Mouse (Mus musculus): ENCODE measurements at regions not wholly inside any gene's neighbourhood (a gene's known extent, or its start where the extent isn't known, plus 50 kb on each side); places are given as distances from the start of the nearest gene placed in this dataset.

DNA sequence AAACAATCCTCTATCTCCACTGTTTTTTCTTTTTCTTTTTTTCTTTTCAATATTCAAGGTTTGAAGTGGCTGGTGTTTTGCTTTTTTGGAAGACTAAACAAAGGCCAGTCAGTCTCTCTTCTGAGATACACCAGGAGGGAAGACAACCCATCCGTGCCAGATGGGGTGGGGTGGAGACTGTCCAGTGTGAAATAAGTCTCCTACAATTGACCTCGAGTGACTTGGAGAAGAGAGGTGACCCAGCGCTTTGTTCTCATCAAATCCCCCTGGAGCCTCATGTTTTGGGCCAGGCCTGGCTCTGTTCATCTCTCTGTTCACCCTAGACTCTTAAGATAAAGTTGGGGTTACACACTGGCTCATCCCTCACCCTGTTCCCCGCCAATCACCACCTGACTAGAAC lies 169.2 kb upstream of the Tbca start:
- H3K27me3 ChIP-seq (ENCODE audit: insufficient read depth, poor library complexity, severe bottlenecking) = peaks cover 24% of the 10 kb centered on the region; the same call in 1 of the 2 replicates
- no peaks in the 10 kb centered on the region for H3K36me3 ChIP-seq
- WGBS = 59% methylated on average over 4 of the region's 4 CpGs
- H3K27ac ChIP-seq = no peak overlapping the region
- peaks cover 4% of the 10 kb centered on the region; the same call in 1 of the 2 replicates for H3K4me1 ChIP-seq (replicated peaks)
- DNase-seq (ENCODE audit: low spot score) = no peak
- H3K9me3 ChIP-seq = no peaks in the 10 kb centered on the region
- no peak overlapping the region for H3K4me3 ChIP-seq

DNA sequence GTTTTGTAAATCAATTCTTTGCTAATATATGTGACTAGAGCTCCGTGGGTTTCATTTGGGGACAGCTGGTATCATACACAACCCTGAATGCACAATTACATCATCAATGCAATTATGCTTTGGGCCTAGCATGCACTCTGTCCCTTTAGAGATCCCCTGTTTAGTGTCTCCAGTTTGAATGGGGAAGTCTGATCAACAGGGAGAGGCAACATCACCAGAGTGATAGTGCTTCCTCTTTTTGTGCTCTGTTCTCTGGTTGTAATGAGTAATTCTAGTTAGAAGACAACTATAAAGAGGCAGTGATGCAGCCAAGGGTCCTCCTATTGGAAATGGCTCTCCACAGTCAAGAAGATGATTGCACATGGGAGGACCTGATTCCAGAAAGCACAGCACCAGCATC lies 158.7 kb upstream of the Tbca start:
- H3K27ac ChIP-seq = no peak overlapping the region
- no peaks in the 10 kb centered on the region for H3K36me3 ChIP-seq
- no peaks in the 10 kb centered on the region for H3K9me3 ChIP-seq
- DNase-seq (ENCODE audit: low spot score) = no peak
- H3K4me1 ChIP-seq (replicated peaks) = no peaks in the 10 kb centered on the region
- H3K27me3 ChIP-seq (ENCODE audit: insufficient read depth, poor library complexity, severe bottlenecking) = peaks cover 15% of the 10 kb centered on the region
- no peak overlapping the region for H3K4me3 ChIP-seq
- 80% methylated on average over 1 of the region's 1 CpGs for WGBS

DNA sequence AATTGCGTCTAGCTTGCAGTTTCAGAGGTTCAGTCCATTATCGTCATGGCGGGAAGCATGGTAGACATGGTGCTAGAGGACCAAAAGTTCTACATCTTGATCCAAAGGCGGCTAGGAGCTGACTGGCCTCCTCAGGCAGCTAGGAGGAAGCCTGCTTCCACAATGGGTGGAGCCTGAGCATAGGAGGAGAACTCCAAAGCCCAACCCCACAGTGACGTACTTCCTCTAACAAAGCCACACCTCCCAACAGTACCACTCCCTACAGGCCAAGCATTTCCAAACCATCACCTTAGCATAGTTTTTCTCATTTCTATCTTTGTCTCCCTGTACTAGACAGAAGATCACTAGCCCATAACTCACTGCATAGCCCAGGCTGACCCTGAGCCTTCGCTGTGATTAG lies 158.0 kb upstream of the Tbca start:
- WGBS = 91% methylated on average over 6 of the region's 6 CpGs
- Histone ChIP-seq H3K9me3 (no peaks in the 10 kb centered on the region), H3K27ac (no peak overlapping the region), H3K4me1 (replicated peaks) (no peaks in the 10 kb centered on the region), H3K36me3 (no peaks in the 10 kb centered on the region), H3K27me3 (ENCODE audit: insufficient read depth, poor library complexity, severe bottlenecking) (peaks cover 15% of the 10 kb centered on the region), H3K4me3 (no peak overlapping the region)
- DNase-seq (ENCODE audit: low spot score) = no peak

DNA sequence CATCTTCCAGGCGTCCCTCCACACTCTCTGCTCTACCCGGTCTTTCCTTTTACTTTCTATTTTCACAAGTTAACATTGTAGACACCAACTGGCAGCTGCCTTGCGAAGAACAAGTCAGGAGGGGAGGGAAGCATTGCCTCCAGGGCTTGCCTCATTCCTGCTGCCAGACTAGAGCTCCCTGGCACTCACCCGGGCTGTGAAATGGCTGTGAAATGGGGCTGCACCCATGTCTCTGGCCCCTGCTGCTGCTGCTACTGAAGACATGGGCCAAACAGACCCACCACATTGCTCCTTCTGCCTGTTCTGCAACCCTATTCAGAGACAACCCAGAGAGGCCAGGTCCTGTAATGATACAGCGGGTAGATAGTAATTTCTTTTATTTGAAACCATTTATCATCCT lies 156.0 kb upstream of the Tbca start:
- Histone ChIP-seq H3K27ac (no peak overlapping the region), H3K9me3 (no peaks in the 10 kb centered on the region), H3K36me3 (no peaks in the 10 kb centered on the region), H3K4me1 (replicated peaks) (no peaks in the 10 kb centered on the region), H3K27me3 (ENCODE audit: insufficient read depth, poor library complexity, severe bottlenecking) (peaks cover 25% of the 10 kb centered on the region), H3K4me3 (no peak overlapping the region)
- WGBS = 63% methylated on average over 5 of the region's 5 CpGs
- no peak for DNase-seq (ENCODE audit: low spot score)

DNA sequence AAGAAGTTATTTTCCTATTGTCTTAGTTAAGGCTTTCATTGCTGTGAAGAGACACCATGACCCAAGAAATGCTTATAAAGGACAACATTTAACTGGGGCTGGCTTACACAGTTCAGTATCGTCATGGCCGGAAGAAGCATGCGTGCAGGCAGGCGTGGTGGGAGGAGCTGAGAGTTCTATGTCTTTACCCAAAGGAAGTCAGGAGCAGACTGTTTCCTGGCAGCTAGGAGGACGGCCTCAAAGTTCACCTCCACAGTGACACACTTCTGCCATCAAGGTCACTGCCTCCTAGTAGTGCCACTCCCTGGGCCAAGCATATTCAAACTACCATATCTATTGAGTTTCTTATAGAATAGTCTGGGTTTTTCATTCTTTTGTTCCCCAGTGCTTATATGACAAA lies 148.4 kb upstream of the Tbca start:
- Histone ChIP-seq H3K27ac (no peak overlapping the region), H3K27me3 (ENCODE audit: insufficient read depth, poor library complexity, severe bottlenecking) (peaks cover 42% of the 10 kb centered on the region), H3K4me3 (no peak overlapping the region), H3K4me1 (replicated peaks) (peaks cover 7% of the 10 kb centered on the region; the same call in 1 of the 2 replicates), H3K36me3 (no peaks in the 10 kb centered on the region), H3K9me3 (no peaks in the 10 kb centered on the region)
- no peak for DNase-seq (ENCODE audit: low spot score)
- 84% methylated on average over 5 of the region's 5 CpGs for WGBS

DNA sequence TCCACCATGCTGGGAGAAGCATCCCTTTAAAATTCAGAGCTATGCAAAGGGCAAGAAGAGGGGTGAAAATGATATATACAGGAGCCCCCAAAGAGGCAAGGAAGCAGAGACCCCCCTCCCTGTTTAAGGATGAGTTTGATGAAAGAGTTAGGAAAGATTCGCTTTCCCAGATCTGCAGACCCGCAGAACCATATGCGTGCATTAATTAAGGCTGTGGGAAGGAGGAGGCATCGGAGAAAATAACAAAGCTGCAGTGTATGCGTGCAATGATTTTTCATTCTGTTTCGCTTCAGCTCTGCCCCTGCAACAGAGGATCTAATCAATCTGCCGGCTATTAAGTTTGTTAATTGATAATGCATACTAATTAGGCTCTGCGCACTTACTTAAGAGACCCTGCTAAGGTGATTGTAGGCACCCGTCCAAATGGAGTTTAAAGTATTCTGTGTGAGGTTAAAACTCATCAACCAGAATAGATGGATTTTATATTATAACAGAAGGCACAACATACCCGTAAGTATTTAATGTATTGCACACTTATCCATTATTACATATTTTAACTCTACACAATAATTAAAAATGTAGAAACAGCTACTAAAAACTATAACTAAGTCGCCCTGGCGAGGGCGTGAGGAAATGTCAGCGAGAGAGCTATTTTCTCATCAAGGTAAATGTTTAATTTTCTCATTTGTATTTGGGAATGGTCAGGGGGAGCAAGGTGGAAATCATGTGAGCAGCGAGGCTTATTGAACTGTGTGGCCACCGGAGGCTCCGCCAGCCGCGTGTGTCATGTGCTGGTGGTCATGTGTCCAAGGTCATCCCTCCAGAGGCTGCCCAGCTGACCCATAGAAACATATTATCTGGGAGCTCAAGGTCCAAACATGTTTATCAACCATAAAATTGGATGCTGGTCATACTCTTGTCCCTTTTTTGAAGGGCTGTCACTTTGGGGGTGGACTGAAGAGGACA lies 143.2 kb upstream of the Tbca start:
- DNase-seq (ENCODE audit: low spot score) = no peak
- H3K4me3 ChIP-seq = no peak overlapping the region
- 72% methylated on average over 19 of the region's 19 CpGs for WGBS
- H3K27me3 ChIP-seq (ENCODE audit: insufficient read depth, poor library complexity, severe bottlenecking) = peaks cover 63% of the 10 kb centered on the region
- H3K27ac ChIP-seq = no peak overlapping the region
- no peaks in the 10 kb centered on the region for H3K36me3 ChIP-seq
- peaks cover 18% of the 10 kb centered on the region for H3K4me1 ChIP-seq (replicated peaks)
- H3K9me3 ChIP-seq = no peaks in the 10 kb centered on the region

DNA sequence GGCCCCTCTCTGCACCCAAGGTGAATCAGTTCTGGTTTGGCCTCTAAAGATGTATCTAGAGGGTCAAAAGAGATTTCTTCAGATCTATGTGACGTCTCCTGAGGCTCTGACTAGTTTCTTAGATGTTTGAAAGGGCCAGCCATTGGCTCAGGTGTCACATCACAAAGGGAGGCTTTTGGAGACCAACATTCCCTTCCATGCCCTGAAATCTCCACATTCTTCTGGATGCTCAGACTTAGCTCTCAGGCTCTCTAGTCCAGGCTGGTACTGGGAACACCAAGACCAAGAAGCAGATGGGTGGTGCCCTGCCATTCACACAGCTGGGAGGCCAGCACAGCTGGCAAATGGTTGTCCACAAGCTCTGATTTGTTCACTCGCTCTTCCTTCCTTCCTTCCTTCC lies 142.4 kb upstream of the Tbca start:
- WGBS = 78% methylated on average over 2 of the region's 2 CpGs
- no peak overlapping the region for H3K4me3 ChIP-seq
- H3K9me3 ChIP-seq = no peaks in the 10 kb centered on the region
- peaks cover 20% of the 10 kb centered on the region for H3K4me1 ChIP-seq (replicated peaks)
- H3K36me3 ChIP-seq = no peaks in the 10 kb centered on the region
- H3K27ac ChIP-seq = no peak overlapping the region
- H3K27me3 ChIP-seq (ENCODE audit: insufficient read depth, poor library complexity, severe bottlenecking) = peaks cover 64% of the 10 kb centered on the region
- DNase-seq (ENCODE audit: low spot score) = no peak

DNA sequence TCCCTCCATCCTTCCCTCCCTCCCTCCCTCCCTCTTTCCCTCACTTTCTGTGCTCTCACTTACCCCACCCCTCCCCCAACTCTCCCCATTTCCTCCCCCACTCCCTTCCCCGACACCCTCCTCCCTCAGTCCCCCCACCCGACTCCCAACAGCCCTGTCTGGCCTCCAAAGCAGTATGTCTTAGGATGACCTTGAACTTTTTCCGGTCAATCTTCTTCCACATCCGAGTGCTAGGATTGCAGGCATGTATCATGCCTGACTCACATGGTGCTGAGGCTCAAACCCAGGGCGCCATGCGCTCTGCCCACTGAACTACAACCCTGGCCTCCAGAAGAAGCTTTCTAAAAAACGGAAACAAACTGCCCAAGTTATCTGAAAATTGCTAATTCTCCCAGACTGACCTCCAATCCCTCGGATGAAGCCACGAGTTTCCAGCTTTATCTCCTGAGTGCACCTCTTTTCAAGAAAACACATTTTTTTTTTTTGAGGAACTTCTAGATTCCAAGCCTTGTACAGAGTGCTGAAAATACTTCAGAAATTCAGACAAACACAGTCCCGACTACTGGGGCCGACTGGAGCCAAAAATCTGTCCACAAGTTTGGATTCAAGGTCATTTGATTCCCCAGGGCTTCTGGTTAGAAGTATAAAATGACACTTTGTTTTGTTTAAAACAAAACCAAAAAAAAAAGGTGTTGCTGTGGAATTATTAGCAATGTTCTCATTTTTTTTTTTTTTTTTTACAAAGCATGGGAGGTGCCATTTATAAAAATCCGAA lies 141.7 kb upstream of the Tbca start:
- Histone ChIP-seq H3K9me3 (no peaks in the 10 kb centered on the region), H3K27ac (no peak overlapping the region), H3K36me3 (no peaks in the 10 kb centered on the region), H3K4me1 (replicated peaks) (peaks cover 22% of the 10 kb centered on the region), H3K4me3 (no peak overlapping the region), H3K27me3 (ENCODE audit: insufficient read depth, poor library complexity, severe bottlenecking) (peaks cover 65% of the 10 kb centered on the region)
- WGBS = 71% methylated on average over 12 of the region's 12 CpGs
- DNase-seq (ENCODE audit: low spot score) = no peak

DNA sequence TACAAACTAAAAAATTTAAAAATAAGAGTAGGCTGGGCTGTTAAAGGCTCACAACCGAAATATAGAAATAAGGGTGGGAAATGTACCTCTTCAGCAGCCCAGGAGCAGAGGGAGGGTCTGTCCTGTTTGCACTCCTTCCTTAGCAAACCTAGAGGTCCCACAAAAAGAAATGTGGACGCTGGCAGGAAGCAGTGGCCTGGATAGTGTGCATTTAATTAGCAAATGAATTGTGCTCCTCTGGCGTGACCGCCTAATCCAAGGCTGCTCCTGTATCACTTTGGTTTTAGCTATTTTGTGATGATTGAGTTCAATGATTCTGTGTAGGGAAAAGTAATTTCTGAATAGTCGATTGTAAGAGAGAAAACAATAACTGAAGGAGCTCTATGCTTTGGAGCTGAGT lies 141.1 kb upstream of the Tbca start:
- no peak for DNase-seq (ENCODE audit: low spot score)
- Histone ChIP-seq H3K36me3 (no peaks in the 10 kb centered on the region), H3K27ac (no peak overlapping the region), H3K27me3 (ENCODE audit: insufficient read depth, poor library complexity, severe bottlenecking) (peaks cover 59% of the 10 kb centered on the region), H3K4me1 (replicated peaks) (peaks cover 22% of the 10 kb centered on the region), H3K4me3 (no peak overlapping the region), H3K9me3 (no peaks in the 10 kb centered on the region)
- WGBS = 39% methylated on average over 5 of the region's 5 CpGs

DNA sequence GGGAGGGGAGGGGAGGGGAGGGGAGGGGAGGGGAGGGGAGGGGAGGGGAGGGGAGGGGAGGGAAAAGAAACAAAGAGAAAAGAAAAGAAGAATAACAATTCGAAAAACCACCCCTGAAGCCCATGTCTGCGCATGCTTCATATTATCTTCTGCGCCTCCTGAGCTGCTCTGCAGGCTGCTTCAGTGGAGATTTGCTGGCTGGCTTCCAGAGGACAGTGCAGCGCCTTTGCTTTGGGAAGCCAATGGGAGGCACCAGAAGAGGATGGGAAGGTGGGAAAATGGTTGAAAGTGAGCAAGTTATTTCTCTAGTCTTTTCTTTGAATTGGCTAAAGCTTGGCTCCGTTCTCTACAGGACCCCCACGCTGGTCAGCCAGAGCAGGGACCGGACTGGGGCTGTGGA lies 137.8 kb upstream of the Tbca start:
- H3K27me3 ChIP-seq (ENCODE audit: insufficient read depth, poor library complexity, severe bottlenecking) = peaks cover 31% of the 10 kb centered on the region
- 75% methylated on average over 7 of the region's 7 CpGs for WGBS
- no peak for DNase-seq (ENCODE audit: low spot score)

DNA sequence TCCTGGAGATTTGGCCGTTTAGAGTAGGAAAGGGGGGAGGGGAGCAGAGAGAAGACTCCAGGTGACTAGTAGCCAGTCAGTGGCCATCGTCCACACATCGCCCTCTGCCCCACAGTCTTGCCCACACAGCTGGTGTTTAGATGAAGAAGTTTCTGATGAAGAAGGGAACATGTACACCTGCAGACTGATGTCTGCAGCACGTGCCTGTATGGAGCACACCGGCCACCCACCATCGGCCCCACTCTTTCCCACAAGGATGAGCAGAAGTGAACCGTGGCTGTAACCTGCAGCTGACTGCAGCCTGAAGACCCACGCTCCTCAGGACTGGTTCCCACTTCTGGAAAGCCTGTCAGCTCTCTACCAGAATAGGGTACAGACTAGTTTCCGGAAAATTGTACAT lies 121.1 kb upstream of the Tbca start:
- no peak overlapping the region for H3K27ac ChIP-seq
- WGBS = 85% methylated on average over 9 of the region's 9 CpGs
- H3K4me3 ChIP-seq = no peak overlapping the region
- H3K9me3 ChIP-seq = no peaks in the 10 kb centered on the region
- peaks cover 77% of the 10 kb centered on the region for H3K27me3 ChIP-seq (ENCODE audit: insufficient read depth, poor library complexity, severe bottlenecking)
- H3K4me1 ChIP-seq (replicated peaks) = peaks cover 4% of the 10 kb centered on the region; the same call in 1 of the 2 replicates
- no peak for DNase-seq (ENCODE audit: low spot score)
- H3K36me3 ChIP-seq = no peaks in the 10 kb centered on the region

More for the DNA sequence above, 137.8 kb upstream of the Tbca start:
- no peak overlapping the region for H3K27ac ChIP-seq
- H3K4me1 ChIP-seq (replicated peaks) = peaks cover 26% of the 10 kb centered on the region
- no peaks in the 10 kb centered on the region for H3K36me3 ChIP-seq
- H3K9me3 ChIP-seq = no peaks in the 10 kb centered on the region
- no peak overlapping the region for H3K4me3 ChIP-seq

DNA sequence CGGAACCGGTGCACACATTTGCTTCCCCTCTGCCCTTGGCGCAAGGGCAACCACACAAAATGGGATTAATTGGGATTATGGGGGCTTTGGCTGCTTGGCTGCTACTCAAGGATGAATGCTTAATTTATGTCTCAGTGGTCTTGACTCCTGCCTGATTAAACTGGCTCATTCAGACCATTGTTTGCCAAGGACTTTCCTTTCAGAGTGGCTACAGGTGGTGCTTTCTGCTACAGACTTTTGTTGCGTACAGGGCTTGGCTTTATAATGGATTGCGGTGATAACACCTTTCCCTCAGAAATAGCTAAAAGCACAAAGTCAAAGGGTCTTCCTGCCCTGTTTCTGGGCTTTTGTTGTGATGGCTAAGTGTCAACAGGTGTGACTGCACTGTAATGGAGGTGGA lies 120.4 kb upstream of the Tbca start:
- Histone ChIP-seq H3K4me3 (no peak overlapping the region), H3K4me1 (replicated peaks) (peaks cover 4% of the 10 kb centered on the region; the same call in 1 of the 2 replicates), H3K27ac (no peak overlapping the region), H3K9me3 (no peaks in the 10 kb centered on the region), H3K27me3 (ENCODE audit: insufficient read depth, poor library complexity, severe bottlenecking) (peaks cover 81% of the 10 kb centered on the region), H3K36me3 (no peaks in the 10 kb centered on the region)
- WGBS = 67% methylated on average over 5 of the region's 5 CpGs
- no peak for DNase-seq (ENCODE audit: low spot score)

DNA sequence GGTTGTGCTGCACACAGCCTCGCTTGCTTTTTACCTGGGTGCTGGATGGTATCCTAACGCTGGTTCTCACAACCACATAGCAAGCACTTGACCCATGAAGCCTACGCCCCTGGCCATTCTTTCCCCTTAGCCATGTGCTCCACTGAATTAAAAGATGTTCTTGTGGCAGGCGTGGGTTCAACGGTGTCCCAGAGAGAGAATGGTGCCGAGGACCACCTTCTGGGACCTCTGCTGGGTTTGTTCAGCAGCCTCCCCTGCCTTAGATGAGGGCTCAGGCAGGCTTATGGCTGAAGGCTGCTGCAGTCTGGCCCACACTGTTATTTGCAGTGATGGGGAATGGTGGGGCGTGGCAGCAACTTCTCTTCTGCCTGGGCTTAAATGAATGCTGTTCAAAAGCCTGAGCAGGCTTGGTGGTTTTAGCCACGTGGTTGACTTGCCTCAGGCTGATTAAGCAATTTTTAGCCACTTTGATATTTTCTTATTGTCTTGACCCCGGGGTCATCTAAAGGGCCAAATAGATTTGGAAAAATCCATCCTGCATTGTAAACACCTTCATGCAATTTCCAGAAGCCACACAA lies 119.5 kb upstream of the Tbca start:
- H3K4me1 ChIP-seq (replicated peaks) = peaks cover 4% of the 10 kb centered on the region; the same call in 1 of the 2 replicates
- peaks cover 80% of the 10 kb centered on the region for H3K27me3 ChIP-seq (ENCODE audit: insufficient read depth, poor library complexity, severe bottlenecking)
- no peak overlapping the region for H3K27ac ChIP-seq
- H3K36me3 ChIP-seq = no peaks in the 10 kb centered on the region
- H3K4me3 ChIP-seq = no peak overlapping the region
- H3K9me3 ChIP-seq = no peaks in the 10 kb centered on the region
- WGBS = 66% methylated on average over 9 of the region's 9 CpGs
- no peak for DNase-seq (ENCODE audit: low spot score)
